Mouse (Mus musculus) G1E (cell line): ENCODE results near the gene Gm17606. TPM values are rescaled to one million over a fixed set of nuclear protein-coding genes. Genes with fewer than 3 reads are reported as not detected.

Experiments
- ATAC-seq: 2 replicates; pipeline ENCODE4 v1.8.0; 2016; ENCODE audit warnings: mild to moderate bottlenecking; ENCODE audit not compliant: insufficient number of reproducible peaks, poor library complexity, low FRiP score, severe bottlenecking; ENCODE audit errors: extremely low read depth
- DNase-seq: peaks from one replicate; pipeline ENCODE4 v3.0.0; 2012; ENCODE audit warnings: low spot score
- H3K27me3 ChIP-seq: 2 replicates; pipeline ENCODE4 v1.6.1; 2012; ENCODE audit warnings: mild to moderate bottlenecking, low read length, inconsistent platforms; ENCODE audit not compliant: insufficient read depth
- H3K36me3 ChIP-seq: replicated peaks from 2 replicates; pipeline ENCODE3; 2012; ENCODE audit warnings: mild to moderate bottlenecking, inconsistent platforms
- H3K4me1 ChIP-seq: 2 replicates; pipeline ENCODE4 v1.6.1; 2012; ENCODE audit warnings: low read depth, low read length, inconsistent platforms, mixed read lengths; ENCODE audit not compliant: insufficient read depth
- H3K4me3 ChIP-seq: 2 replicates; pipeline ENCODE4 v1.5.1; 2012; ENCODE audit warnings: low read depth, mild to moderate bottlenecking, inconsistent platforms, low read length, moderate library complexity, mixed read lengths
- H3K9me3 ChIP-seq: replicated peaks from 2 replicates; pipeline ENCODE4 v1.6.1; 2012; ENCODE audit warnings: inconsistent platforms
- CTCF ChIP-seq: IDR thresholded peaks from 2 replicates; pipeline ENCODE4 v1.5.1; 2012; ENCODE audit warnings: low read depth, low read length, inconsistent platforms, mixed read lengths
- GATA1 ChIP-seq: IDR thresholded peaks from 2 replicates; pipeline ENCODE4 v1.6.1; 2012; ENCODE audit warnings: borderline replicate concordance, low read length, inconsistent platforms, mixed read lengths
- GATA2 ChIP-seq: IDR thresholded peaks from 2 replicates; pipeline ENCODE4 v1.6.1; 2012; ENCODE audit warnings: low read depth, low read length, inconsistent platforms, borderline replicate concordance
- POLR2AphosphoS5 ChIP-seq: IDR thresholded peaks from 2 replicates; pipeline ENCODE4 v1.6.1; 2012; ENCODE audit warnings: low read depth, low read length, inconsistent platforms; ENCODE audit not compliant: insufficient replicate concordance
- TAL1 ChIP-seq: conservative IDR thresholded peaks from 2 replicates; pipeline ENCODE4 v1.6.1; 2012; ENCODE audit warnings: low read depth, low read length, inconsistent platforms, mixed read lengths
- polyA plus RNA-seq: library from polyadenylated mRNA; stranded (reverse); fragments of >175 nt; gene quantifications from 2 replicates; pipeline ENCODE4 v1.2.3, GENCODE M21; 2012
- total RNA-seq, 2 experiments: library from RNA; stranded (forward) in 1 of 2; stranded (reverse) in 1 of 2; fragments of 200-1000 nt in 1 of 2; fragments of >200 nt in 1 of 2; fragmentation: Nextera tagmentation in 1 of 2; gene quantifications; 2 replicates each; pipeline ENCODE4 v1.2.3; 2014 to 2017

Gm17606 gene
- total and polyA plus RNA-seq, 3 experiments, result not detected

DNA sequence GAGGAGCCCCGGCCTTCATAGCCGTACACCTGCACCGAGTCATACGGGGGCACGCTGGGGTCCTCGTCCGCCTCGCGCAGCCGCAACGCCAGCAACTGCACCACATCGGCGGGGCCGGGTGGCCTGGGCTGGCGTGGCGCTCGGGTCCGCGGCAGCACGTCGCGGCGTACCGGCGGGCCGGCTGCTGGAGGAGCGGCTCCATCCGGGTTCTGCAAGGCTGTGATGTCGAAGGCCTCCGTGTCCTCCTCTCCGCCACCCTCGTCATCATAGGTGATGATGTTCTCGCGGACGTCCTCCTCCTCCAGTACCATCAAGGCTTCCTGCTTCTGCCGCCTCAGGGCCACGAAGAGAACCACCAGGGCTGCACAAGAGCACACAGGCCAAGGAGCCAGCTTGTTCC, 8.5 kb upstream of the Gm17606 start:
- Histone ChIP-seq H3K27me3 (peaks cover 6% of the 10 kb centered on the region), H3K9me3 (0 out of 2 replicates have a peak, but pooled peaks cover 3% of the 10 kb centered on the region), H3K4me3 (no peak overlapping the region), H3K36me3 (peaks cover 42% of the 10 kb centered on the region), H3K4me1 (peaks cover 49% of the 10 kb centered on the region)
- DNase-seq, result no peak
- no peak for TF ChIP-seq TAL1
- TF ChIP-seq GATA2, result no peak
- TF ChIP-seq POLR2AphosphoS5, result no peak
- no peak for TF ChIP-seq GATA1
- TF ChIP-seq CTCF, result no peak
- ATAC-seq, result no peak

DNA sequence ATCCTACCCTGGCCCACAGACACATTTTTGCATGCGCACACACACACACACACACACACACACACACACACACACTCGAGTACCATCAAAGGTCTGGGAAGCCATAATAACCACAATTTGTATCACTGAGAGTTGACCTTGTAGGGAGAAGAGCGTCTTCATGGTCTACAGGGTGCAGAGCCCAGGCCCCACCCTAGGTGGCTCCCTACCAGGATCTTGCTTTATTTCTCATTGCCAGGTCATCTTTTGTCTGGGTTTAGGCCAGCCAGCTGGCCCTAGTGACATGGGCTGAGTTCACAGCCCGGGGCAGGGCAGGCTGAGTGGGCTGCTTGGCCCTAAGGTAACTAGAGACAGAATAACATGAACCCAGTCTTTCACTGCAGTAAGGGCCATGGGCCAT, 6.6 kb upstream of the Gm17606 start:
- 0 out of 2 replicates have a peak, but pooled peaks cover 3% of the 10 kb centered on the region for H3K9me3 ChIP-seq
- ATAC-seq (no peak), DNase-seq (no peak)
- H3K36me3 ChIP-seq, result peaks cover 60% of the 10 kb centered on the region
- H3K4me1 ChIP-seq, result peaks cover 44% of the 10 kb centered on the region
- TF ChIP-seq GATA2 (no peak), CTCF (no peak), GATA1 (no peak), TAL1 (no peak), POLR2AphosphoS5 (no peak)
- peaks cover 4% of the 10 kb centered on the region for H3K27me3 ChIP-seq
- H3K4me3 ChIP-seq, result no peak overlapping the region

- Histone ChIP-seq H3K4me3 (no peak overlapping the region), H3K27me3 (peaks cover 20% of the 10 kb centered on the region), H3K36me3 (peaks cover 62% of the 10 kb centered on the region), H3K4me1 (peaks cover 39% of the 10 kb centered on the region), H3K9me3 (0 out of 2 replicates have a peak, but pooled peaks cover 3% of the 10 kb centered on the region)
- DNase-seq, result peak; percentile 57
- TF ChIP-seq CTCF, result peak; percentile 99
- TF ChIP-seq GATA2, result no peak
- TF ChIP-seq TAL1, result no peak
- no peak for ATAC-seq
Observed at GRCm38 (mm10) chr14:54636954-54637353, 3.8 kb upstream of the Gm17606 start.

DNA sequence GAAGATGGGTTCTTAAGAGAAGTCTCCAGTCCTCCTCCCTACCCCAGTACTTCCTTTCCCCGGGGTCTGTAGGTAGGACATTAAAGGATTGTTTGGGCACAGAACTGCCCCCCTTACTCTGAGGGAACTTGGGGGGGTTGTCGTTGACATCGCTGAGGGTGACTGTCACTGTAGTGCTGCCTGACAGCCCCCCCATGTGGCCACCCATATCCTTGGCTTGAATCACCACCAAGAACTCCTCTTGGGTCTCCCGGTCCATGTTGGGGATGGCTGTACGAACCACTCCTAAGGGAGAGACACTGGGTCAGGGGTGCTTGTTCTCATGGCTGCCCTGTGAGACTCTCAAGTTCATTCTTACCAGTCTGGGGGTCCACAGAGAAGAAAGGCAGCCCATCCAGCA, 2.5 kb upstream of the Gm17606 start:
- TF ChIP-seq TAL1 (no peak), CTCF (no peak), GATA1 (no peak), GATA2 (no peak), POLR2AphosphoS5 (no peak)
- Histone ChIP-seq H3K4me3 (no peak overlapping the region), H3K9me3 (no peaks in the 10 kb centered on the region), H3K36me3 (peaks cover 64% of the 10 kb centered on the region), H3K27me3 (peaks cover 20% of the 10 kb centered on the region), H3K4me1 (peaks cover 43% of the 10 kb centered on the region)
- ATAC-seq (no peak), DNase-seq (no peak)

DNA sequence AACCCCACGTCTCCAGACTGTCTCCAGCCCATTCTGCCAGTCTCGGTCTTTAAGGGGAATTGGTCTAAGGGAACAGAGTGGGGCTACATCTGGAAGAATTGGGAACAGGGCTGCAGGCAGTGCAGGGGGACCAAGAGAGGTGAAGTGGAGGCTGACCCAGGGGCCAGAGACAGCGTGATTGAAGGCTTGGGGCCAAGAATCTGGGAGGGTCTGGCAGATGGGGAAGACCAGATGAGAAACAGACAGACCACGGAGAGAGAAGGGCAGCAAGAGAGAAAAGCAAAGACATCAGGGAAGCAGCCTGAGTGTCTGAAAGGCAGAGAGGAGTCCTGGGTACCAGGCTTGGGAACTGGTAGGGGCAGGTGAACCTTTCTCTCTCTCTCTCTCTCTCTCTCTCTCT, 631 bp upstream of the Gm17606 start:
- ATAC-seq (no peak), DNase-seq (no peak)
- Histone ChIP-seq H3K4me3 (no peak overlapping the region), H3K27me3 (peaks cover 20% of the 10 kb centered on the region), H3K36me3 (peaks cover 75% of the 10 kb centered on the region), H3K9me3 (no peaks in the 10 kb centered on the region), H3K4me1 (peaks cover 49% of the 10 kb centered on the region)
- no peak for TF ChIP-seq CTCF
- no peak for TF ChIP-seq TAL1
- TF ChIP-seq POLR2AphosphoS5, result no peak
- no peak for TF ChIP-seq GATA1
- no peak for TF ChIP-seq GATA2

DNA sequence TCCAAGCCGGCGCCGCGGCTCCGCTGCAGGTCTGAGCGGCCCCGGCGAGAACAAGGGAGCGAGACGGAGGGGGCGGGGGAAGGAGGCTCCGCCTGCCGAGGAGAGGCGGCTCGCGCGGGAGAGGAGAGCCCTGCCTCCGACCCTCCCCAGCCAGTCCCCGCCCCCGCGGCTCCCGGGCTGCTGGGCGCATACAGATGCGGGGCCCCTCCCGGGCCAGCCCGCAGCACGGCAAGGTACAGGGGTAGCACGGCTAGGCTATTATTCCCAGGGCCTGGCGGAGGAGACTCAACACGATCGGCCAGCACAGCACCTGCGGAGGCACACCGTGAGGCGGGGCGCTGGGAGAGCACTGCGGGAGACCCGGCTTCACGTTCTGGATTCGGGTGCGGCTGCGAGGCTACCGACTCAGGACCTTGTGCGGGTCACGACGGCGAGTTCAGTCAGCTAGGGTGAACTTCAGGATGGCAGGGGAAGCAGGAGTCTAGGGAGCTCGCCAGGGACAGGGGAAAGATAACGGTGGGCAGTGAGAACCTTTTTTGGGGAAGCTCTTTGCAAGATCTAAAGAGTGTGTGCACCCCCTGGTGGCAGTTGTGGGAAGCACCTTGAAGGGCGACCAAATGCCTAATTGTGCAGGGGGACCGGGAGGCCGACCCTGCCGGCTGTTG, 685 bp downstream of the Gm17606 start, which contains the start of gene Cdh24:
Gene Cdh24 (minus strand): TSS at position 60 of the 665 bp plus-strand sequence.
- TF ChIP-seq CTCF, result peak; percentile 80
- no peak for TF ChIP-seq GATA1
- no peak for TF ChIP-seq TAL1
- no peak for TF ChIP-seq POLR2AphosphoS5
- no peak for TF ChIP-seq GATA2
- Histone ChIP-seq H3K9me3 (no peaks in the 10 kb centered on the region), H3K36me3 (peaks cover 80% of the 10 kb centered on the region), H3K4me1 (peaks cover 57% of the 10 kb centered on the region), H3K4me3 (peak within 1 kb of the TSS; percentile 74), H3K27me3 (peaks cover 20% of the 10 kb centered on the region)
- ATAC-seq (peak; percentile 67; the same call in 1 of the 2 replicates), DNase-seq (peak; percentile 81)
